Mouse (Mus musculus): ENCODE data around the gene Itpka. TPM values are rescaled to one million over a fixed set of nuclear protein-coding genes. Genes with fewer than 3 reads are reported as not detected.
"Not testable (repeated sequence)": the region's sequence is repeated elsewhere in the genome, so short reads cannot be mapped to it uniquely, and the experiment has no call there.

Itpka gene
- 3.8 and 4.1 TPM in 2 replicates for polyA plus RNA-seq (2016; fragmentation: Nextera tagmentation; extraction: Ambion mirVana)

- no peaks in the 10 kb centered on the region for H3K9me3 ChIP-seq (replicated peaks)
- WGBS (ENCODE audit: insufficient replicate concordance) = under 1% methylated on average over 53 of the region's 53 CpGs
- peak; percentile 75 for ATAC-seq
- H3K4me2 ChIP-seq = peak within 1 kb of the TSS; percentile 97
- peak within 1 kb of the TSS; percentile 69 for H3K9ac ChIP-seq
- peak within 1 kb of the TSS; percentile 72 for H3K4me3 ChIP-seq
- peaks cover 75% of the 10 kb centered on the region for H3K27me3 ChIP-seq (replicated peaks)
- no peaks in the 10 kb centered on the region for H3K36me3 ChIP-seq
- H3K27ac ChIP-seq = peak within 1 kb of the TSS; percentile 81
- H3K4me1 ChIP-seq = peaks cover 63% of the 10 kb centered on the region
Observed at GRCm38 (mm10) chr2:119741581-119742411, at the start of gene Itpka. Gene Itpka, plus strand, starts transcription at chr2:119742337.

DNA sequence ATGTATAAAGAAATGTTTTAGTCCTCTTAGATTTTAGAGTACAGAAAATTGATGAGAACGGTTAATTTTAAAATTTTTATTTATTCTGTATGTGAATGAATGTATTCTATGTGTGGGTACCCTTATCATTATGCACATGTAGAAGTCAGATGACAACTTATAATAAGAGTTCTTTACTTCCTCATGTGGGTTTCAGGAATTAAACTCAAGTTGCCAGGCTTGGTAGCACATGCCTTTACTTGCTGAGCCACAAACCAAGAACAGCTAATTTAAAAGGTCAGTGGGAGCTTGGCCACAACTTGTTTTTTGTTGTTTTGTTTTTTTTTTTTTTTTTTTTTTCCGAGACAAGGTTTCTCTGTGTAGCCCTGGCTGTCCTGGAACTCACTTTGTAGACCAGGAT, 47.3 kb upstream of the Itpka start:
- H3K9me3 ChIP-seq (replicated peaks) = no peaks in the 10 kb centered on the region
- no peak overlapping the region for H3K4me3 ChIP-seq
- no peak for ATAC-seq
- peaks cover 28% of the 10 kb centered on the region for H3K36me3 ChIP-seq
- H3K4me1 ChIP-seq = no peaks in the 10 kb centered on the region
- H3K27me3 ChIP-seq (replicated peaks) = no peaks in the 10 kb centered on the region
- H3K4me2 ChIP-seq = no peak overlapping the region
- no peak overlapping the region for H3K27ac ChIP-seq
- H3K9ac ChIP-seq = no peak overlapping the region
- 84% methylated on average over 1 of the region's 2 CpGs for WGBS (ENCODE audit: insufficient replicate concordance)

DNA sequence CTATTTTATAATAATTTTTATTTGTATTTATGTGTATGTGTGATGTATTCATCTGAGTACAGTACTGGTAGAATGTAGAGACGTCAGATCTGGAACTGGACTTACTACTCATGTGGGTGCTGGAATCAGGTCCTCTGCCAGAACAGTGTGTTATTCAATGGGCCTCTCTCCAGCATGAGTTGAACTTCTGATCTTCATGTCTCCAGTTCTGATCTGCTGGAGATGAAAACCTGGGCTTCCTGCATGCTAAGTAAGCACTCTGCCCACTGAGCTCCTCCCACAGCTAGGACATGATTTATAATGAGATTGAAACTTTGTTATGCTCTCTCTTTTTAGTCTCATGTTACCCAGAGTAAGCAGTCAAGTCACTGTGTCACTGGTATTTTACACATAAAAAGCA, 46.0 kb upstream of the Itpka start:
- ATAC-seq = no peak
- Histone ChIP-seq H3K4me1 (no peaks in the 10 kb centered on the region), H3K9me3 (replicated peaks) (no peaks in the 10 kb centered on the region), H3K4me3 (no peak overlapping the region), H3K36me3 (peaks cover 40% of the 10 kb centered on the region), H3K27ac (no peak overlapping the region), H3K27me3 (replicated peaks) (no peaks in the 10 kb centered on the region), H3K9ac (no peak overlapping the region), H3K4me2 (no peak overlapping the region)
- 77% methylated on average over 1 of the region's 1 CpGs for WGBS (ENCODE audit: insufficient replicate concordance)

DNA sequence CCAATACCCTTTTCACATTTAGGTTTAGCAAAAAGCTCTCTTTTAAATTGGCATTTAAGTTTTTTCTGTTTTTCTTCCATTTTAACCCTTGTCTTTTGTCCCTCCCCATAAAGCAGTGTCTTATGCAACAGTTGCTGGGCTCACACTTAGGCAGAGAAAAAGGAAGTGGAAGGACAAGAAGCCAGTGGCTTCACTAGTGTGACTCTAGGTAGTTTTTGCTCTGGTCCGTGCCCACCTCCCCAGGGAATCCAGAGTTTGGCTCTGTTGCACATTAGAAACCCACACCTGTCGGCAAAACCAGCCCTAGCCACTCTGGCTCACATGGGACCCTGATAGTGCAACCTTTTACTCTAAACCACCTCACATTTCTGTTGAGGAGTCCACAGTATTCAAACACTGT, 43.7 kb upstream of the Itpka start:
- Histone ChIP-seq H3K27ac (no peak overlapping the region), H3K9me3 (replicated peaks) (no peaks in the 10 kb centered on the region), H3K9ac (no peak overlapping the region), H3K4me1 (no peaks in the 10 kb centered on the region), H3K36me3 (peaks cover 45% of the 10 kb centered on the region), H3K4me3 (no peak overlapping the region), H3K27me3 (replicated peaks) (no peaks in the 10 kb centered on the region), H3K4me2 (no peak overlapping the region)
- 65% methylated on average over 2 of the region's 2 CpGs for WGBS (ENCODE audit: insufficient replicate concordance)
- no peak for ATAC-seq

- H3K9ac ChIP-seq = no peak overlapping the region
- peaks cover 45% of the 10 kb centered on the region for H3K36me3 ChIP-seq
- WGBS (ENCODE audit: insufficient replicate concordance) = 87% methylated on average over 3 of the region's 3 CpGs
- no peaks in the 10 kb centered on the region for H3K9me3 ChIP-seq (replicated peaks)
- H3K4me2 ChIP-seq = no peak overlapping the region
- no peak overlapping the region for H3K27ac ChIP-seq
- H3K27me3 ChIP-seq (replicated peaks) = no peaks in the 10 kb centered on the region
- no peak for ATAC-seq
- H3K4me3 ChIP-seq = no peak overlapping the region
- H3K4me1 ChIP-seq = no peaks in the 10 kb centered on the region
Observed at GRCm38 (mm10) chr2:119699962-119700361, 42.2 kb upstream of the Itpka start.

DNA sequence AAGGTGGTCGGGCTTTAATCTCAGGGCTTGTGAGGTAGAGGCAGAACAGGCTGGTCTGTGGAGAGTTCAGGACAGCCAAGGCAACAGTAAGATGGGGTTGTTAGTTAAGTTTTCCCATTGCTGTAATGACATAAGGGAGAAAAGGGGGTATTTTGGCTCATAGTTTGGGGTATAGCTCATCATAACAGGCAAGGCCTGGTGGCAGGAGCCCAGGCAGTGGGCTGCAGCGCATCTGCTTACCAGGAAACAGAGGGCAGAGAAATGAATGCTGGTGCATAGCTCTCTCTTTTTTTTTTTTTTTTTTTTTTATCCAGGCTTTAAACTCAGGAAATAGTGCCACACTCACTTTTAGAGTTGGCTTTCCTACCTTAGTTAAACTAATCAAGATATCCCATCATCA, 39.0 kb upstream of the Itpka start:
- no peak overlapping the region for H3K4me3 ChIP-seq
- H3K9ac ChIP-seq = no peak overlapping the region
- no peaks in the 10 kb centered on the region for H3K4me1 ChIP-seq
- H3K9me3 ChIP-seq (replicated peaks) = no peaks in the 10 kb centered on the region
- WGBS (ENCODE audit: insufficient replicate concordance) = 80% methylated on average over 2 of the region's 2 CpGs
- H3K27me3 ChIP-seq (replicated peaks) = no peaks in the 10 kb centered on the region
- no peak for ATAC-seq
- peaks cover 71% of the 10 kb centered on the region for H3K36me3 ChIP-seq
- H3K4me2 ChIP-seq = no peak overlapping the region
- H3K27ac ChIP-seq = no peak overlapping the region

DNA sequence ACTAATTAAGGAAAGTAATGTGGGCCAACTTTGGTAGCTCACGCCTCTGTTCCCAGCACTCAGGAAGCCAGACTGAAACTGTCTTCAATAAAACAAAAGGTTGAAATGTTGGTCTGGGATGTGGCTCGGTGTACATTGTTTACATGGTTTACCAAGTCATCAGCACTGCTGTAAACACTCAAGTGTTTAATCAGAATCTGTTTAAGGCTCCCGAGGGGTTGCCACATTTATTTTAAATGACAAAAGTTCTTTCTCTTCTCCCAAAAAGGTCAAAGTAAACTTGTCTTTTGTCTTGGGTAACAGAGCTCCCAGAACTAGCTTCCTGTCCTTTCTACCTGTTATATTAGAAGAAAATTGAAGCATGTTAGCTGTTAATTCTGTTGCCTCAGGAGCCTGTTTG, 34.5 kb upstream of the Itpka start:
- Histone ChIP-seq H3K9ac (no peak overlapping the region), H3K4me1 (no peaks in the 10 kb centered on the region), H3K27me3 (replicated peaks) (no peaks in the 10 kb centered on the region), H3K9me3 (replicated peaks) (no peaks in the 10 kb centered on the region), H3K36me3 (peaks cover 77% of the 10 kb centered on the region), H3K27ac (no peak overlapping the region), H3K4me3 (no peak overlapping the region), H3K4me2 (no peak overlapping the region)
- 87% methylated on average over 3 of the region's 3 CpGs for WGBS (ENCODE audit: insufficient replicate concordance)
- no peak for ATAC-seq

- Histone ChIP-seq H3K36me3 (peaks cover 75% of the 10 kb centered on the region), H3K9me3 (replicated peaks) (no peaks in the 10 kb centered on the region), H3K4me2 (no peak overlapping the region), H3K9ac (no peak overlapping the region), H3K4me1 (peaks cover 5% of the 10 kb centered on the region; the same call in 1 of the 2 replicates), H3K27me3 (replicated peaks) (no peaks in the 10 kb centered on the region), H3K4me3 (no peak overlapping the region), H3K27ac (no peak overlapping the region)
- WGBS (ENCODE audit: insufficient replicate concordance) = 71% methylated on average over 3 of the region's 3 CpGs
- ATAC-seq = no peak
Observed at GRCm38 (mm10) chr2:119710011-119710410, 32.1 kb upstream of the Itpka start.

DNA sequence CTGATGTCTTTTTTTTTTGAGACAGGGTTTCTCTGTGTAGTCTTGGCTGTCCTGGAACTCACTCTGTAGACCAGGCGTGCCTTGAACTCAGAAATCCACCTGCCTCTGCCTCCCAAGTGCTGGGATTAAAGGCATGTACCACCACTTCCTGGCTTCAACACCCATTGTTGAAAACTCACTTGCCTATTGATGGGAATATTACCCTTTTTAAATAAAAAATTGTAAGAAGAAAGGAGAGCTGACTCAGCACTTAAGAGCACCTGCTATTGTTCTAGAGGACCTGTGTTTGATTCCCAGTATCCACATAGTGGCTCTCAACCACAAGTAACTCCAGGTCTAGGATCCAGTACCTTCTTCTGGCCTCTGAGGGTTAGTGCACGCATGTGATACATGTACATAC, 26.3 kb upstream of the Itpka start:
- H3K4me3 ChIP-seq; H3K27me3 ChIP-seq (replicated peaks); H3K9me3 ChIP-seq (replicated peaks); H3K4me2 ChIP-seq; H3K27ac ChIP-seq; H3K9ac ChIP-seq; H3K4me1 ChIP-seq; ATAC-seq: not testable (repeated sequence)
- peaks cover 83% of the 10 kb centered on the region for H3K36me3 ChIP-seq
- 76% methylated on average over 2 of the region's 2 CpGs for WGBS (ENCODE audit: insufficient replicate concordance)

DNA sequence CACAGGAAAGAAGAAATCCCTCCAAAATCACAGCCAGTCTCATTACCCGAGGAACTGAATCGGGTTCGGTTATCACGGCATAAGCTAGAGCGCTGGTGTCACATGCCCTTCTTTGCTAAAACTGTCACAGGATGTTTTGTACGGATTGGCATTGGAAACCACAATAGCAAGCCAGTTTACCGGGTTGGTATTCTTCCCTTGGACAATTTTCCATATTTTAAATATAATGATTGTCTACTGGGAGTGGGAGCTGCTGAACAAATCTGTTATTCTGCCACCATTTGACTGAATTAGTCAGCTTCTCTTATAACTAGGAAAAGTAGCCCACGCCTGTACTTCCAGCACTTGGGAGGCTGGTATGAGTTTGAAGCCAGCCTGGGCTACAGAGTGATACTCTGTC, 21.1 kb upstream of the Itpka start:
- no peak for ATAC-seq
- Histone ChIP-seq H3K27ac (no peak overlapping the region), H3K9me3 (replicated peaks) (no peaks in the 10 kb centered on the region), H3K27me3 (replicated peaks) (no peaks in the 10 kb centered on the region), H3K4me1 (peaks cover 12% of the 10 kb centered on the region), H3K9ac (no peak overlapping the region), H3K36me3 (peaks cover 90% of the 10 kb centered on the region), H3K4me3 (no peak overlapping the region), H3K4me2 (no peak overlapping the region)
- 92% methylated on average over 8 of the region's 8 CpGs for WGBS (ENCODE audit: insufficient replicate concordance)

GRCm38 (mm10) chr2:119727762-119728416, 14.2 kb upstream of the Itpka start:
- 40% methylated on average over 3 of the region's 3 CpGs for WGBS (ENCODE audit: insufficient replicate concordance)
- no peaks in the 10 kb centered on the region for H3K27me3 ChIP-seq (replicated peaks)
- H3K9me3 ChIP-seq (replicated peaks) = no peaks in the 10 kb centered on the region
- no peak overlapping the region for H3K9ac ChIP-seq
- H3K4me2 ChIP-seq = peak overlapping the region; percentile 28
- peaks cover 33% of the 10 kb centered on the region for H3K4me1 ChIP-seq
- ATAC-seq = peak; percentile 93
- H3K36me3 ChIP-seq = peaks cover 93% of the 10 kb centered on the region
- no peak overlapping the region for H3K4me3 ChIP-seq
- peak overlapping the region; percentile 72 for H3K27ac ChIP-seq

DNA sequence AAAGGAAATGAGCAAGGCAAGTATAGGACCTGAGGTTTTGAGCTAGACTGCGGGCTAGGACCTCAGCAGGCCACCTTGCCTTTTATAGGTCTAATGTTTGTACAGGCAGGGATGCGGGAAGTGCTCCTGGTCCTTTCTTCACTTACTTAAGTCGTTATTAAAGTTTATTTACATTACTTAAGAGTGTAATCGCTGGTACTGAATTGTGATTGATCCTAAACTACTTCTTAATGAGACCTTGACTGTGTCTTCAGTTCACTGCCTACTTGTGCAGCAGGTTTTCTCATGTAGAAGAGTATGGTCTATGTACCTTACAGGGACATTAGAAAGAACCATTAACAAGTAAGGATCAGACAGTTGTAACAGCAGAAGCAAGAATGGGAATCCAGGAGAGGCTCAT, 11.4 kb upstream of the Itpka start:
- Histone ChIP-seq H3K4me2 (no peak overlapping the region), H3K4me1 (peaks cover 21% of the 10 kb centered on the region), H3K9me3 (replicated peaks) (no peaks in the 10 kb centered on the region), H3K9ac (no peak overlapping the region), H3K27ac (no peak overlapping the region), H3K36me3 (peaks cover 91% of the 10 kb centered on the region), H3K4me3 (no peak overlapping the region), H3K27me3 (replicated peaks) (0 out of 2 replicates have a peak, but pooled peaks cover 3% of the 10 kb centered on the region)
- 85% methylated on average over 4 of the region's 4 CpGs for WGBS (ENCODE audit: insufficient replicate concordance)
- ATAC-seq = no peak
